Mouse (Mus musculus): ENCODE measurements around the gene Mrps10. TPM values are rescaled to one million over a fixed set of nuclear protein-coding genes. Genes with fewer than 3 reads are reported as not detected.
A peak's percentile ranks its signal among the peaks of the same experiment; 100 is the strongest.
"Not testable (repeated sequence)": the region's sequence is repeated elsewhere in the genome, so short reads cannot be mapped to it uniquely, and the experiment has no call there.

Gene Mrps10
- polyA plus RNA-seq, 1 experiment from 2014 or later = 91.2 TPM

DNA sequence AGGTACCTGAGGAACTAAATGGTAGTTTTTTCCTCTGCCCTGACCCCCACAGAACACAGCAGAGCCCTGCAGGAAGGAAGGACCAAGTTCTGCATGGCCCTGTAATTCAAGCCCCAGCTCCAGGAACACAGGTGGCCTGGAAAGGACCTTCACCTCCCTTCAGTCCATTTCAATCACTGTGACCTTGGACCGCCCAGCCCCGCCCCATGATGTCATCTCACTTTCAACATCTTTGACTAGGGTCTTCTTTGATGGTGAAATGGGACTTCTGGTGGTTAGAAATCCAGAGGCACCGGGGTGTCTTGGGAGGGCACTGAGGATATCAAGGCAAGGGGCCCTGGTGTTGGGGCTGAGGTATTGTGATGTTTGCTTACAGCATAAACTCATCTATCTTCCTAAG, 52.9 kb downstream of the Mrps10 start:
- Histone ChIP-seq H3K4me3 (ENCODE audit: low read length) (no peak overlapping the region), H3K9me3 (ENCODE audit: control insufficient read depth, low read length) (no peaks in the 10 kb centered on the region), H3K27ac (ENCODE audit: low read depth, low read length) (no peak overlapping the region), H3K36me3 (ENCODE audit: control insufficient read depth, insufficient read depth, low read length) (no peaks in the 10 kb centered on the region), H3K4me1 (ENCODE audit: control insufficient read depth, insufficient read depth, low read length) (0 out of 2 replicates have a peak, but pooled peaks cover 3% of the 10 kb centered on the region), H3K9ac (ENCODE audit: low read depth, low read length) (no peak overlapping the region), H3K27me3 (ENCODE audit: control insufficient read depth, insufficient read depth, low read length) (no peaks in the 10 kb centered on the region), H3K4me2 (replicated peaks; ENCODE audit: low read depth, low read length) (no peak overlapping the region)
- 82% methylated on average over 3 of the region's 3 CpGs for WGBS
- no peak for ATAC-seq (ENCODE audit: low FRiP score, low TSS enrichment)

DNA sequence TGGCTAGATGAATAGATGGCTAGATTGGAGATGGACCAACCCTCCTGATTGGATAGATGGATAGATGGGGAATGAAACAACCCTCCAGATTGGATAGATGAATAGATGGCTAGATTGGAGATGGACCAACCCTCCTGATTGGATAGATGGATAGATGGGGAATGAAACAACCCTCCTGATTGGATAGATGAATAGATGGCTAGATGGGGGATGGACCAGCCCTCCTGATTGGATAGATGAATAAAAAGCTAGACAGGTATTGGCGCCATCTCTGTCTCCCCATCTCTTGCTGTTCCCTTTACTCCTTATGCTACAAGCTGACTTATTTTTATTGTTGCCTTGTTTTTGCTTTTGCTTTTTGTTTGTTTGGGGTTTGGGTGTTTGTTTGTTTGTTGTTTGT, 53.9 kb downstream of the Mrps10 start:
- not testable (repeated sequence) for ATAC-seq (ENCODE audit: low FRiP score, low TSS enrichment); H3K4me3 ChIP-seq (ENCODE audit: low read length); H3K4me2 ChIP-seq (replicated peaks; ENCODE audit: low read depth, low read length); H3K36me3 ChIP-seq (ENCODE audit: control insufficient read depth, insufficient read depth, low read length); H3K27me3 ChIP-seq (ENCODE audit: control insufficient read depth, insufficient read depth, low read length); H3K27ac ChIP-seq (ENCODE audit: low read depth, low read length); H3K9me3 ChIP-seq (ENCODE audit: control insufficient read depth, low read length); H3K9ac ChIP-seq (ENCODE audit: low read depth, low read length); H3K4me1 ChIP-seq (ENCODE audit: control insufficient read depth, insufficient read depth, low read length)
- WGBS = 100% methylated on average over 1 of the region's 1 CpGs

DNA sequence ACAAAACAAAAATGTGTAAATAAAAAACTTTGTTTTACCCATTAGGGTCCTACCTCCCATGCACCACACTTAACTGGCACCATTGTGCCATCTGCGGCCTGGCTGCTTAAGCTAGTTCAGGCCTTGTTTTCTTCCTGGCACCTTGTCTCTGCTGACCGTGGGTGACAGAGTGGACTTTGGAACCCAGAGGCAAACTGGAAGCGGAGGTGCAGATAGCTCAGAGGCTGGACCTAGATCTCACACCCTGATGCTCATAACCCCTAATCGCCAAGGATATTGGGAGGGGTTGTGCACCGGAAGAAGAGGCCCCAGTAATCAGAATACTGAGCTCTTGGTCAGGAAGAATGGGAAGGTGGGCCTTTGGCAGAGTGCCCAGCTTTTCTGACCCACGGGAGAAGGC, 55.5 kb downstream of the Mrps10 start:
- no peak overlapping the region for H3K9ac ChIP-seq (ENCODE audit: low read depth, low read length)
- WGBS = 72% methylated on average over 6 of the region's 6 CpGs
- no peak for ATAC-seq (ENCODE audit: low FRiP score, low TSS enrichment)

DNA sequence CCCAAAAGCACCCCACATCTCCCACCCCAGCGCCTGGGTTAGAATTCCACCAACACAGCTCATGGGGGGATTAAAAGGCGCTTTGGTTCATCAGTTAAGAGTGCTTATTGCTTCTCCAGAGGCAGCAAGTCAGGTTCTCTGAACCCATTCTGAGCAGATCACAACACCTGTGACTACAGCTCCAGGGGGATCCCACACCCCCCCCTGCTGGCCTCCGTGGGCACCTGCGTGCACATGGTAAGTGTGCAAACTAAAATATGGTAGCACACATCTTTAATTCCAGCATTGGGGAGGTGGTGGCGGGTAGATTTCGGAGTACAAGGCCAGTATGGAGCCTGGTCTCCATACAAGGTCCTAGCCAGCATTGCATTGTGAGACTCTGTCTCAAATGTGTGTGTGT, 58.6 kb downstream of the Mrps10 start:
- no peak for ATAC-seq (ENCODE audit: low FRiP score, low TSS enrichment)
- no peak overlapping the region for H3K4me2 ChIP-seq (replicated peaks; ENCODE audit: low read depth, low read length)
- no peak overlapping the region for H3K27ac ChIP-seq (ENCODE audit: low read depth, low read length)
- 75% methylated on average over 6 of the region's 6 CpGs for WGBS
- no peak overlapping the region for H3K4me3 ChIP-seq (ENCODE audit: low read length)
- peaks cover 17% of the 10 kb centered on the region; the same call in 1 of the 2 replicates for H3K4me1 ChIP-seq (ENCODE audit: control insufficient read depth, insufficient read depth, low read length)
- H3K9ac ChIP-seq (ENCODE audit: low read depth, low read length) = no peak overlapping the region
- H3K27me3 ChIP-seq (ENCODE audit: control insufficient read depth, insufficient read depth, low read length) = no peaks in the 10 kb centered on the region
- no peaks in the 10 kb centered on the region for H3K36me3 ChIP-seq (ENCODE audit: control insufficient read depth, insufficient read depth, low read length)
- no peaks in the 10 kb centered on the region for H3K9me3 ChIP-seq (ENCODE audit: control insufficient read depth, low read length)

More for the DNA sequence above, 55.5 kb downstream of the Mrps10 start:
- H3K9me3 ChIP-seq (ENCODE audit: control insufficient read depth, low read length) = no peaks in the 10 kb centered on the region
- H3K4me2 ChIP-seq (replicated peaks; ENCODE audit: low read depth, low read length) = no peak overlapping the region
- no peak overlapping the region; the same call in 1 of the 2 replicates for H3K27ac ChIP-seq (ENCODE audit: low read depth, low read length)
- no peaks in the 10 kb centered on the region for H3K27me3 ChIP-seq (ENCODE audit: control insufficient read depth, insufficient read depth, low read length)
- H3K4me1 ChIP-seq (ENCODE audit: control insufficient read depth, insufficient read depth, low read length) = peaks cover 15% of the 10 kb centered on the region; the same call in 1 of the 2 replicates
- H3K4me3 ChIP-seq (ENCODE audit: low read length) = no peak overlapping the region
- no peaks in the 10 kb centered on the region for H3K36me3 ChIP-seq (ENCODE audit: control insufficient read depth, insufficient read depth, low read length)

DNA sequence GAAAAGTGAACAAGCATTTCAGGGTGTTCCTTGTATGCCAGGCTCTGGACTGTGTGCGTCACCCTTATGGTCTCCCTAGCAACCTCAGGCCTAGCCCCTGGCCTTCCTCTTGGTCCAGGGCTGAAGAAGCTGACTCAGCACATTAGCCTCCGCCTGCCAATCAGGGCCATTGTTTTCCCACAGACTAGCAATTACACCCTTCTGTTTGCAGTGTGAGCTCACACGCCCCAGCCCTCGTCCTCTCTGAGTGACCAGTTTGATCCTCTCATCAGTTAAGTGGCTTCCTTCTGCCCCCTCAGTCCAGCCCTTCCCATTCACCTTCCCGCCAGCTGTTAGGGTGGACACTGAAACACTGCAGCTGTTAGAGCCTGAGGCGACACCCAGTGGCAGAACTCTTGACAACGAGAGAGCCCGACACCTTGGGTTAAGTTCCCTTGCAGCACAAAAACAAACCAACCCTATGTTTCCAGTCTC, 60.2 kb downstream of the Mrps10 start:
- Histone ChIP-seq H3K9ac (ENCODE audit: low read depth, low read length) (0 out of 2 replicates have a peak overlapping the region, but pooled peaks have one; percentile 2), H3K4me1 (ENCODE audit: control insufficient read depth, insufficient read depth, low read length) (peaks cover 17% of the 10 kb centered on the region; the same call in 1 of the 2 replicates), H3K27ac (ENCODE audit: low read depth, low read length) (no peak overlapping the region), H3K4me3 (ENCODE audit: low read length) (no peak overlapping the region), H3K36me3 (ENCODE audit: control insufficient read depth, insufficient read depth, low read length) (no peaks in the 10 kb centered on the region), H3K27me3 (ENCODE audit: control insufficient read depth, insufficient read depth, low read length) (no peaks in the 10 kb centered on the region), H3K4me2 (replicated peaks; ENCODE audit: low read depth, low read length) (peak overlapping the region; percentile 12; the same call in 1 of the 2 replicates), H3K9me3 (ENCODE audit: control insufficient read depth, low read length) (no peaks in the 10 kb centered on the region)
- peak; percentile 87 for ATAC-seq (ENCODE audit: low FRiP score, low TSS enrichment)
- 5% methylated on average over 8 of the region's 8 CpGs for WGBS

DNA sequence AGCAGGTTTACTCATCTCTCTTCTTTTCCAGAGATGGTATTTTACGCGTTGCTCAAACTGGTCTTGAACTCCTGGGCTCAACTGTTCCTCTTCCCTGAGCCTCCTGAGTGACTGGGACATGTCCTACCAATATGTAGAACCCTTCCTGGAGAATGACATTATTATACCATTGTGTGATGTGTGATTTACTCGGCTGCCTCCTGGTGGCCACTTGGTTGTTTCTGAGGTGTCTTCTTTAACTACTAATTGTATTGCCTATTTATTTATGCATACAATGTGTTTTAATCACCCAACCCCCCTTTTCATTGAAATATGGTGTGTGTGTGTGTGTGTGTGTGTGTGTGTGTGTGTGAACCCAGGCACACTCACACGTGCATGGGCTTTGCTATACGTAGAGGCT, 62.1 kb downstream of the Mrps10 start:
- WGBS = 69% methylated on average over 5 of the region's 5 CpGs
- Histone ChIP-seq H3K36me3 (ENCODE audit: control insufficient read depth, insufficient read depth, low read length) (no peaks in the 10 kb centered on the region), H3K4me1 (ENCODE audit: control insufficient read depth, insufficient read depth, low read length) (peaks cover 14% of the 10 kb centered on the region; the same call in 1 of the 2 replicates), H3K4me3 (ENCODE audit: low read length) (no peak overlapping the region), H3K9ac (ENCODE audit: low read depth, low read length) (no peak overlapping the region), H3K27me3 (ENCODE audit: control insufficient read depth, insufficient read depth, low read length) (no peaks in the 10 kb centered on the region), H3K4me2 (replicated peaks; ENCODE audit: low read depth, low read length) (no peak overlapping the region), H3K9me3 (ENCODE audit: control insufficient read depth, low read length) (no peaks in the 10 kb centered on the region), H3K27ac (ENCODE audit: low read depth, low read length) (no peak overlapping the region)
- ATAC-seq (ENCODE audit: low FRiP score, low TSS enrichment) = no peak

Other genes with a start within 250 kb of the Mrps10 start
- gene Guca1b, start 16.5 kb downstream of the Mrps10 start, polyA plus RNA-seq (2014; fragmentation: Nextera tagmentation; extraction: Ambion mirVana) = 0.46 and 0.57 TPM in 2 replicates
- gene Guca1a, start 31.7 kb downstream of the Mrps10 start, polyA plus RNA-seq (2014; fragmentation: Nextera tagmentation; extraction: Ambion mirVana) = 2.4 and 2.8 TPM in 2 replicates
- gene AI661453, start 67.7 kb downstream of the Mrps10 start, polyA plus RNA-seq (2014; fragmentation: Nextera tagmentation; extraction: Ambion mirVana) = 1.6 and 2.1 TPM in 2 replicates
- gene 1700001C19Rik, start 68.5 kb downstream of the Mrps10 start, polyA plus RNA-seq (2014; fragmentation: Nextera tagmentation; extraction: Ambion mirVana) = 0.39 TPM in 1 of 2 replicates, not detected in the other
- 24.9 and 28.9 TPM in 2 replicates for gene Taf8, start 133.4 kb downstream of the Mrps10 start, polyA plus RNA-seq (2014; fragmentation: Nextera tagmentation; extraction: Ambion mirVana)
- 257 and 276 TPM in 2 replicates for gene Ccnd3, start 136.2 kb downstream of the Mrps10 start, polyA plus RNA-seq (2014; fragmentation: Nextera tagmentation; extraction: Ambion mirVana)
- gene Bysl, start 242.6 kb downstream of the Mrps10 start, polyA plus RNA-seq (2014; fragmentation: Nextera tagmentation; extraction: Ambion mirVana) = 19.5 and 24.4 TPM in 2 replicates
- gene Med20, start 242.7 kb downstream of the Mrps10 start, polyA plus RNA-seq (2014; fragmentation: Nextera tagmentation; extraction: Ambion mirVana) = 39.1 and 48.0 TPM in 2 replicates
- gene Gm20517, start 242.7 kb downstream of the Mrps10 start, polyA plus RNA-seq (2014; fragmentation: Nextera tagmentation; extraction: Ambion mirVana) = 1.6 and 4.2 TPM in 2 replicates